Mouse (Mus musculus) frontal cortex, adult (tissue): ENCODE measurements at regions not wholly inside any gene's neighbourhood (a gene's known extent, or its start where the extent isn't known, plus 50 kb on each side); places are given as distances from the start of the nearest gene placed in this dataset.
A peak's percentile ranks its signal among the peaks of the same experiment; 100 is the strongest.

Source experiments
- ATAC-seq: cut with Nextera tagmentation; 2 replicates; pipeline ENCODE4 v1.9.2; 2017; ENCODE audit warnings: mild to moderate bottlenecking, moderate library complexity, mixed read lengths; ENCODE audit not compliant: low TSS enrichment

DNA sequence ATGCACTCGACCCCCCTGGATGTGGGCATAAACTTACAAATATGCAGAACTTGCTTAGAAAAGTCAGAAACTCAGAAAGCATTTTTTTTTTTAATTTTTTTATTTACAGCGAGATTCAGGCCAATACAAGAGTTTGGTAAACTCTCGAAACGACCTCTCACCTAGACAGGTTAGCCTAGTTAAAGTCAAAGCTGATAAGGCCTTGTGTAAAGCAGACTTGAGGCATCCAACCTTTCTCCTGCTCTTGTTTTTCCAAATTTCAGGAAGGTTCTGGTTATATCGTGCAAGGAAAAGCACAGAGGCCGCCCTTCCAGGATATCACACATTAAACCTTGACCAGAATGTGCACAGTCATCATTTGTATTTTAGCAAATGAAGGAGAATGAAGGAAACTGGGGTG is 315.8 kb downstream of the Etnk1 start:
- ATAC-seq = no peak

GRCm38 (mm10) chr6:143484941-143485340 is 317.9 kb downstream of the Etnk1 start:
- ATAC-seq = no peak

- ATAC-seq = no peak
Measured at GRCm38 (mm10) chr6:143487003-143487402, 320.0 kb downstream of the Etnk1 start.

GRCm38 (mm10) chr6:143490019-143490418 is 323.0 kb downstream of the Etnk1 start:
- no peak for ATAC-seq

GRCm38 (mm10) chr6:143491380-143491779 is 324.4 kb downstream of the Etnk1 start:
- ATAC-seq = no peak

GRCm38 (mm10) chr6:143493543-143493942 is 326.5 kb downstream of the Etnk1 start:
- ATAC-seq = no peak

DNA sequence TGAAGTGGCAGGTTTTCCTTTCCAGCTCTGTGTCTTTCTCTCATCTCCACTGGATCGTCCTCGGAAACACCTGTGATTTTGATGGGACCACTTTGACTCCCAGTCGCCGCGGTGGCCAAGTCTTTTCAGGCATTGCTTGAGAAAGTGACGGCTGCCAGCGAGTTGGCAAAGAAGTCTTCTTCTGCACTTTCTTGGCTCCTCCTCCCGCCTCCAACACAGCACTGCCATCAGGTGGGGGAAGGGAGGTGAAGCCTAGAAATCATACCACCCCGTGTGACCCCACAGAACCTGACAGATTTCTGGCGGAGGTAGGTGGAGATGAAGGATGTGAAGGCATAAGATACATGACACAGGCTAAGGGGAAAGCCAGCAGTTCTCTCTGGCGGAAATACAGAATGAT is 327.3 kb downstream of the Etnk1 start:
- ATAC-seq = peak; percentile 50; the same call in 1 of the 2 replicates

- no peak for ATAC-seq
Measured at GRCm38 (mm10) chr6:143494886-143495285, 327.9 kb downstream of the Etnk1 start.

DNA sequence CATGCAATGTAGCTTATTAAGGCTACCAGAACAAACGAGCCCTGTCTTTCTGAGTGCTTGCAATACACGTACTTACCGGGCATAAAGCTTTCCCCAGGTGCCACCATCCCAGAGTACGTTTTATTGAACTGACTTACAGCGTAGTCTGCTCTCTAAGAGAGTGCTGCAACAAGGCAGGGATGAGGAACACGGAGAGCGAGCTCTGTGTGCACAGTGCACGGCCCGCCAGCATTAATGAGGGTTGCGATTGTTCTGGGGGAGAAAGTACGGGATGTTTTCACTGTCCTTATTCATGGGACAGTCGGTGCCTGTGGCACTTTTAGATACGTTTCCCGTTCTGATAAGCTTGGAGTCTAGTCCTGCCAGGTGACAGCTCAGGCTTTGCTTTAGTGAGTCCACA is 331.7 kb downstream of the Etnk1 start:
- ATAC-seq = 0 out of 2 replicates have a peak, but pooled peaks have one; percentile 28

DNA sequence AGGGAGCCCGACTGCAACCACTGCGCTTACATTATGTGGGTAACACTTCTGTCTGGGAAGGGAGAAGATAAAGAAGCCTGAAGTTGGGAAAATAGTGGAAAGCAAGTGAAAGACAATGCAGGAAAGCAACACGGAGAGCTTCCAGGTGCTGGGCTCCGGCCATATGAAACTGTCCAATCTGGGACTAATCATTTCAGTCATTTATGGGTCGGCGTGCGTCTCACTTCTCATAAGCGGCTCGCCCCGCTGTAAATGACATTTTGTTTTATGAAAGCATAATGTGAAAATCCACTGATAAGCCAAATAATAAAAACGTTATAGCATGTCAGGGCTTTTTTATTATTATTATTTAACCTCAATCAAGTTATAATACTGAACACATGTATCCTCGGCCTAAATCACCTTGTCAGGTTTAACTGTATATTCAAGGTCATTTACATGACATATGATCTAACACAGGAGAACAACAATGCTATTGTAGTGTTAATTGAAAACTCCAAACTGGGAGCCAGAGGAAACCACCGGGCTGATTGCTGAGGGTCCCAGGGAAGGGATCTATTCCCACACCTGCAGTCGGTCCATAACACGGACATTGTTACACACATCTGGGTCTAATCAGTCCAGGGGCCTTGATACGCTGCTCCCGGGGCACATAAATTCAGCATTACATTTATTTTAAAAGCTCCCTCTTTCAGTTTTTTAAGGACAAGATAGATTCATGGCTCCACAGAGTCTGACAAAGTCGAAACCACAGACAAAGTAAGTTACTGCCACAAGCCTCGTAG is 332.4 kb downstream of the Etnk1 start:
- no peak for ATAC-seq

- peak; percentile 47; the same call in 1 of the 2 replicates for ATAC-seq
Measured at GRCm38 (mm10) chr6:143502803-143503202, 335.8 kb downstream of the Etnk1 start.

DNA sequence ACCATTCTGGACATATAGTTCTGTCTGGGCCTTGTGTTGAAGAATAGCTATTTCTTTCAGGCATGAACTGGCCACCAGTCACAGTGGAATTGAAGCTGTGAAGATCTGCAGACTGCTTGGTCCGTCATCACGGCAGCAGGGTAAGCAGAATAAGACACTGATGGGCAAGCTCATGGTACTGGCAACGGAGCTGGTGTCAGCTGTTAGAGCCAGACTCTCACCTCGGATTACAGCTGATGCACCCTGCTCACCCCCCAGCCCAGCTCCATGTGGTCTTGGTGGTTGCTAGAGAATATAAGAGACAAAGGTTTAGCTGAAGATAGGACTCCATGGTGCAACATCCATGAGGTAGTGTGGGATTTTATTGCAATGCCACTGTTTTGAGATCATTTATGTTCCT is 336.9 kb downstream of the Etnk1 start:
- ATAC-seq = no peak

- ATAC-seq = no peak
Measured at GRCm38 (mm10) chr6:143513459-143513858, 346.4 kb downstream of the Etnk1 start.

- ATAC-seq = no peak
Measured at GRCm38 (mm10) chr6:143515137-143515536, 348.1 kb downstream of the Etnk1 start.

DNA sequence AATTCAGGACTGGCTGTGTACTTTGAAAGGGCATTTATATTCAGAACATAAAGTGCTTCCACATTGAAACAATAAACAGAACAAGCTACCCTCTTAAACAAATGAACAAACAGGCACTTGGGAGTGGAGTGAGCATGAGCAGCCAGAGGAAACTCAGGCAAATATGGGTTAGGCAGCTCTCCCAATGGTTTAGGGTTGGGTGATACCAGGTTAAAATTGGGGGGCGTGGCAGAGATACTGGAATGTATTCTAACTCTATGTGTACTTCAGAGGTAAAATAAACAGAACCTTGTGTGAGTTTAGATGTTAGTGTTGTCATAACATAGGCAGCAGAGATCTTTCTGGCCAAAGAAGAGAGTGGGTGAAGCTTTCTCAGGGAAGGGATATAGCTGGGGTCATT is 349.7 kb downstream of the Etnk1 start:
- ATAC-seq = no peak

DNA sequence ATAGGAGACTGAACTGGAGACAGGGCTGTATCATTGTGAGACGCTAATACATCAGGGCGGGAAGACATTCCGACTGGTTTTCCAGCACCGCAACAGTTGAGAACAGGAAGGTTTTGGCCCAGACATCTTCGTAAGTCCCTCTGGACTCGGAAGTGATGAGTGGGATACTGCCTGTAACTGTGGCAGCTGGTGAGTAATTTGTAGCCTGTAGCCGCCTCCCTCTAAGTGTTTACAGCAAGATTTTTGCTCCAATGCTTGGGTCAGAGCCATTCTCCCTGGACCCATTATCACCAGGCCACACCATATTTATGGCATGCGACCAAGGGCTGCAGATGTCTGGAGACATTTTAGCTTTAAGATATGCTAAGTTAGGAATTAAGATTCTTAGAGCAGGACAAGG is 351.5 kb downstream of the Etnk1 start:
- ATAC-seq = peak; percentile 52

DNA sequence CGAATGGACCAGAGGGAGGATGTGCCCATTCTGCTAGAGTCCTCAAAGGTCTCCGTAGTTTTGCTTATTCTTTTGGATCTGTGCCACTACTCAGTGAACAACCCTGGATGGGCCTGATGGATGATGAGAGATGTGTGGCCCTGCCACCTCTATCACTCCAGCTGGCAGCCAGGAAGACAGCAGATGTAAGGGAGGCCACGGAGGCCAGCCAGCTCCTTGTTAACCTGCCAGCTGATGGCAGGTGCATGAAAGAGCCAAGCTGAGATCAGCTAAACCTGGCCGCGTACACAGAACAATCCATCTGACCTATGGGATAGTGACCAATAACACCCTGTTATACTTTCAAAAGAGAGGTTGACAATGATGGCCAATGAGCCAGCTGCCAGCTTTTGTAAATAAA is 352.6 kb downstream of the Etnk1 start:
- no peak for ATAC-seq

GRCm38 (mm10) chr6:143525092-143525491 is 358.1 kb downstream of the Etnk1 start:
- ATAC-seq = no peak

DNA sequence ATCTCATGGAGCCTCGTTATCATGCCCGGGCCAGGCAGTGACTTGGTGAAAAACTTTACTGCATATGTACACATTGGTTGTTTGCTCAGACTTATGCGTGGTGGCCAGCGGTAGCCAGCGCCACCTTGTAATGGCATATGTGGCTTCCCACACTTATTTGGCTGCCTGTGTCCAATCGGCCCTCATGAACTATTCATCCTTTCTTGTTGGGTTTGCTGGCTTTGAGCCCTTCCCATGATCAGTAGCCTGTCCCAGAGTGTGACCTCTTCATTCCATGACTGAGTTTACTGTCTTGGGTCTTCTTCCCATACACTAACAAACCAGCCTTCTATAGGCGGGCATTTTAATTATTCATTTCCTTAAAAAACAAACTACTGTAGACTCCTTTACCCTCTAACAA is 361.9 kb downstream of the Etnk1 start:
- ATAC-seq = no peak

DNA sequence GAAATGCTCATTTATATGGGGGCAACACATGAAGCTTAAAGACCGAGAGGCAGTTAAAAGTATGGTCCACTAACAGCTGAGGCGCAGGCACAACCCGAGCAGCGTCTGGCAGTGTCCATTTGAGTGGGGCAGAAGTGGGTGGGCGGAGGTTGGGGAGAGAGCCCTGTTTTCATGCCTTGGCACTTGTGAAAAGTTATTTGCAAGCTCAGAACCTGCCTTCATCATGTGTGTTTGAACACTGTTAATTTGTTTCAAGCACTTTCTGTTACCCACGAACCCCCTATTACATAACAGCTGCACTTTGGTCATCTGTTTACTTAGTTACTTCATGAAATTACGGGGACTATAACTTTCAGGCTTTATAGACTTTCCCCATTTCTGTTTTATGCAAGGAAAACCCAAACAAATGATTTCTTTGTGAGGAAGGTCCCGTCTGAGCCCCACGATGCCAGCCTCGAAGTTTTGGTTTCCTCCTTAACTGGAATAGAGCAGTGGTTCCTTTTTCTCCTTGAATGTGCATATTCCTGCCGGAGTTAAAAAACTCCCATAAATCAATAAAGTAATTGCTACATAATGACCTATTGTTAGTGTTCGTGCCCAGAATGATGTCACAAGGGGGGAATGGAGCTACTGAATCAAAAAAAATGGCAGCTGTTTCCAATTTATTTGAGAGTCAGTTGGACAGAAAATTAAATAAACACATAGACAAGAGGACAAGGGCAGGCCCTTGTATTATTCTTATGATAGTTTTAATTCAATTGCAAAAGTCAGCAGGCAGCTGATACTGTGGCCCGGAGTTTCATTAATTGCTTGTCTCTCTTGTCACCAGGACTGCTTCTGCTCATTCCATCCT is 363.6 kb downstream of the Etnk1 start:
- no peak for ATAC-seq

DNA sequence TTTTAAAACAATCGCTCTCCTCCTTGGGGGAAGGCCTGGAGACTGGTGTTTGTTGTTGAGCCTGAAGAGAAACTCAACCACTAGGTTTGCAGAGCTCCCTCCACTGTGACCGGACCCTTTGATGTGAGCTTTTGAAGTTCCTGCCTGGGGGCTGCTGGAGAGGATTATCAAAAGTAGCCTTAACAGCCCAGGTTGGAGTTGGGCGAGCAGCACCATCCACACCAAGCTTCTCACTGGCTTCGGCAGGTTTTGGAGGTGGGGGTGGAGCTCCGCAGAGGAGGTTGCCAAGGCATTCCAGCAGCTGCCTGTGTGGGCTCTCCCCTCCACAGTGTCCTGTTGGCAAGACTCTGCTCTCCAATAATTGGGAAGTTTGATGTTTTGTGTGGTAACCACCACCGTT is 364.5 kb downstream of the Etnk1 start:
- peak; percentile 72; the same call in 1 of the 2 replicates for ATAC-seq

- ATAC-seq = no peak
Measured at GRCm38 (mm10) chr6:143532380-143532779, 365.4 kb downstream of the Etnk1 start.

DNA sequence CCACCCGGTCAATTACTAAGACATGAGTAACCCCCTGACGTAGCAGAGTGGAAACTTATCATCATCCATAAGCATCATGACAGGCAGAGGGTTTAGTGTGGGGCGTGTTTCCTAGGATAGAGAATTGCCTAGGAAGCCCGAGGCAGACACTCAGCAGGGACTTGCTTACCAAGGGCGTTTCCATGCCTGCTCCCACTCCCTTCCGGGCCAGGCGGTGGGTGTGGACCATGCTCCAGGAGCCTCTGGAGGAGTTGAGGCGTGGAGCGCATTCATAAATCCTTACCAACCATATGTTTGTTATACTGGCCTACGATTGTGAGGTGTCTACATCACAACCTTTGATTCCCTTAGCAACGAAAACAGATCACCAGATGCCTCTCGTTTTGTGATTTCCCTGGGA is 368.2 kb downstream of the Etnk1 start:
- ATAC-seq = peak; percentile 66
